Mouse (Mus musculus) ES-E14 (cell line): Measurements from ENCODE around the gene Btbd8.

Experiments
- ZC3H11A ChIP-seq: IDR thresholded peaks from 2 replicates; pipeline ENCODE4 v1.6.1; 2012; ENCODE audit warnings: low read depth, mild to moderate bottlenecking, inconsistent platforms, low read length, borderline replicate concordance
- ZNF384 ChIP-seq: IDR thresholded peaks from 2 replicates; pipeline ENCODE4 v1.6.1; 2012; ENCODE audit warnings: low read depth, low read length, inconsistent platforms

DNA sequence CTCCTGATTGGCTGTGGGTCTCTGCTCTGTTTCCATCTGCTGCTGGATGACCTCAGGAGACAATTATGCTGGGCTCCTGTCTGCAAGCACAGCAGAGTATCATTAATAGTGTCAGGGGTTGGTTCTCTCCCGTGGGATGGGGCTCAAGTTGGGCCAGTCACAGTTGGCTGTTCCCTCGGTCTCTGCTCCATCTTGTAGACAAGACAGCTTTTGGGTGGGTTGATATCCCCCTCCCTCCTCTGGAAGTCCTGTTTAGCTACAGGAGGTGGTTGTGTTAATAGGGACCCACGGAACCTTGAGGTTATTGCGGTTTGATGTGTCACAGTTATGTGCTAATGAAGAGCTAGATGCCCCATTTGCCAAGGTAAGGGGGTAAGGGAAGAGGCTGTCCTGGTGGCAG is 51.2 kb downstream of the Btbd8 start:
- TF ChIP-seq ZC3H11A (no peak), ZNF384 (no peak)
